Mouse (Mus musculus): Measurements from ENCODE around the gene Cacna1g. TPM values are rescaled to one million over a fixed set of nuclear protein-coding genes. Genes with fewer than 3 reads are reported as not detected.

The Cacna1g gene
- total and polyA plus RNA-seq, 3 experiments = 1.7 to 3.7 (median 2.4) TPM

GRCm38 (mm10) chr11:94475722-94476121 is 1.7 kb upstream of the Cacna1g start:
- Histone ChIP-seq H3K9me3 (replicated peaks; ENCODE audit: low read length) (no peaks in the 10 kb centered on the region), H3K27me3 (replicated peaks) (peaks cover 92% of the 10 kb centered on the region), H3K9ac (ENCODE audit: insufficient read depth, low read depth) (no peak overlapping the region), H3K27ac (ENCODE audit: insufficient read depth, low read depth) (no peak overlapping the region), H3K79me2 (replicated peaks; ENCODE audit: control insufficient read depth, extremely low read depth, insufficient read depth, poor library complexity, severe bottlenecking) (no peaks in the 10 kb centered on the region), H3K36me3 (replicated peaks in 1 of 2; ENCODE audit: control insufficient read depth in 1 of 2, insufficient read depth in 1 of 2, low read length in 1 of 2) (no peaks in the 10 kb centered on the region), H3K4me2 (ENCODE audit: insufficient read depth, low read depth, poor library complexity, severe bottlenecking) (0 out of 2 replicates have a peak overlapping the region, but pooled peaks have one; percentile 6), H3K4me1 (ENCODE audit: control insufficient read depth in 1 of 2, insufficient read depth in 2 of 2) (peaks cover 14 to 49% of the 10 kb centered on the region in 2 experiments), H3K4me3 (replicated peaks in 1 of 3; ENCODE audit: low read depth in 2 of 3, low read length in 2 of 3, poor library complexity in 1 of 3) (no peak overlapping the region)
- dilution Hi-C loops (cut with MboI; ENCODE audit: extremely low pct_ligation_motif_present, extremely low pct_unique_long_range_greater_than_20kb, low sequenced_read_pairs) (no loop called here), in situ Hi-C loops (cut with MboI; ENCODE audit: low pct_ligation_motif_present, low pct_unique_long_range_greater_than_20kb, low sequenced_read_pairs) (no loop called here)
- TF ChIP-seq MAFK (IDR thresholded peaks at IDR 0.05; ENCODE audit: insufficient replicate concordance, low read length) (no peak), CHD2 (IDR thresholded peaks at IDR 0.05; ENCODE audit: low read length) (no peak), ETS1 (conservative IDR thresholded peaks at IDR 0.05; ENCODE audit: low read depth, low read length) (no peak), NELFE (IDR thresholded peaks at IDR 0.05; ENCODE audit: low read depth, low read length) (no peak), MYC (IDR thresholded peaks at IDR 0.05; ENCODE audit: low read depth, low read length) (no peak), CTCF (conservative IDR thresholded peaks at IDR 0.05 in 1 of 2, IDR thresholded peaks at IDR 0.05 in 1 of 2; ENCODE audit: low read depth in 2 of 2, low read length in 2 of 2) (no peak), ZKSCAN1 (IDR thresholded peaks at IDR 0.05; ENCODE audit: borderline replicate concordance, low read depth, low read length) (no peak)
- DNase-seq (ENCODE audit: extremely low read depth) = no peak

- H3K79me2 ChIP-seq (replicated peaks; ENCODE audit: control insufficient read depth, extremely low read depth, insufficient read depth, poor library complexity, severe bottlenecking) = no peaks in the 10 kb centered on the region
- no peaks in the 10 kb centered on the region for H3K9me3 ChIP-seq (replicated peaks; ENCODE audit: low read length)
- H3K9ac ChIP-seq (ENCODE audit: insufficient read depth, low read depth) = no peak overlapping the region
- dilution Hi-C loops (cut with MboI; ENCODE audit: extremely low pct_ligation_motif_present, extremely low pct_unique_long_range_greater_than_20kb, low sequenced_read_pairs) (no loop called here), in situ Hi-C loops (cut with MboI; ENCODE audit: low pct_ligation_motif_present, low pct_unique_long_range_greater_than_20kb, low sequenced_read_pairs) (no loop called here)
- H3K4me1 ChIP-seq (ENCODE audit: control insufficient read depth in 1 of 2, insufficient read depth in 2 of 2) = peaks cover 17 to 59% of the 10 kb centered on the region in 2 experiments
- no peak overlapping the region for H3K27ac ChIP-seq (ENCODE audit: insufficient read depth, low read depth)
- no peak for DNase-seq (ENCODE audit: extremely low read depth)
- H3K36me3 ChIP-seq (replicated peaks in 1 of 2; ENCODE audit: control insufficient read depth in 1 of 2, insufficient read depth in 1 of 2, low read length in 1 of 2) = no peaks in the 10 kb centered on the region
- peak overlapping the region in 2 of 3 experiments; percentile 46 to 49 for H3K4me3 ChIP-seq (replicated peaks in 1 of 3; ENCODE audit: low read depth in 2 of 3, low read length in 2 of 3, poor library complexity in 1 of 3)
- peaks cover 84% of the 10 kb centered on the region for H3K27me3 ChIP-seq (replicated peaks)
- H3K4me2 ChIP-seq (ENCODE audit: insufficient read depth, low read depth, poor library complexity, severe bottlenecking) = peak overlapping the region; percentile 99
- TF ChIP-seq MEF2A (IDR thresholded peaks at IDR 0.05; ENCODE audit: borderline replicate concordance, low read depth, low read length) (no peak), MXI1 (IDR thresholded peaks at IDR 0.05; ENCODE audit: low read depth, low read length) (peak; percentile 1; the same call in 1 of the 2 replicates)
Observed at GRCm38 (mm10) chr11:94474544-94474910, 529 bp upstream of the Cacna1g start.

- no peaks in the 10 kb centered on the region for H3K9me3 ChIP-seq (replicated peaks; ENCODE audit: low read length)
- no peak for DNase-seq (ENCODE audit: extremely low read depth)
- H3K4me1 ChIP-seq (ENCODE audit: control insufficient read depth in 1 of 2, insufficient read depth in 2 of 2) = peaks cover 18 to 72% of the 10 kb centered on the region in 2 experiments
- H3K79me2 ChIP-seq (replicated peaks; ENCODE audit: control insufficient read depth, extremely low read depth, insufficient read depth, poor library complexity, severe bottlenecking) = no peaks in the 10 kb centered on the region
- H3K9ac ChIP-seq (ENCODE audit: insufficient read depth, low read depth) = peak overlapping the region; percentile 1; the same call in 1 of the 2 replicates
- peaks cover 70% of the 10 kb centered on the region for H3K27me3 ChIP-seq (replicated peaks)
- H3K27ac ChIP-seq (ENCODE audit: insufficient read depth, low read depth) = no peak overlapping the region
- H3K4me2 ChIP-seq (ENCODE audit: insufficient read depth, low read depth, poor library complexity, severe bottlenecking) = peak overlapping the region; percentile 99
- H3K4me3 ChIP-seq (replicated peaks in 1 of 3; ENCODE audit: low read depth in 2 of 3, low read length in 2 of 3, poor library complexity in 1 of 3) = peak overlapping the region in 1 of 3 experiments; percentile 49
- TF ChIP-seq EP300 (IDR thresholded peaks at IDR 0.05; ENCODE audit: low read length) (no peak), UBTF (IDR thresholded peaks at IDR 0.05; ENCODE audit: low read depth, low read length) (0 out of 2 replicates have a peak, but pooled peaks have one; percentile 22)
- in situ Hi-C loops (cut with MboI; ENCODE audit: low pct_ligation_motif_present, low pct_unique_long_range_greater_than_20kb, low sequenced_read_pairs) = no loop called here
- dilution Hi-C loops (cut with MboI; ENCODE audit: extremely low pct_ligation_motif_present, extremely low pct_unique_long_range_greater_than_20kb, low sequenced_read_pairs) = no loop called here
- no peaks in the 10 kb centered on the region for H3K36me3 ChIP-seq (replicated peaks in 1 of 2; ENCODE audit: control insufficient read depth in 1 of 2, insufficient read depth in 1 of 2, low read length in 1 of 2)
Observed at GRCm38 (mm10) chr11:94472916-94473706, 887 bp downstream of the Cacna1g start.
